Mouse (Mus musculus) forebrain, embryonic 16.5 days (tissue): ENCODE measurements around the gene Slco2b1. TPM values are rescaled to one million over a fixed set of nuclear protein-coding genes. Genes with fewer than 3 reads are reported as not detected.
A peak's percentile ranks its signal among the peaks of the same experiment; 100 is the strongest.

Experiments
- ATAC-seq: fragments of 200-750 bp; cut with Nextera tagmentation; 2 replicates; pipeline ENCODE4 v1.8.0; 2017; ENCODE audit warnings: mild to moderate bottlenecking, moderate library complexity
- H3K27ac ChIP-seq: fragments of 300-500 bp; sonication (generic); 2 replicates; pipeline ENCODE4 v1.5.1; 2014; ENCODE audit warnings: low read length, control low read depth
- H3K27me3 ChIP-seq: fragments of 300-500 bp; sonication (generic); replicated peaks from 2 replicates; pipeline ENCODE4 v1.6.1; 2014; ENCODE audit warnings: low read length; ENCODE audit not compliant: control insufficient read depth, insufficient read depth
- H3K36me3 ChIP-seq: fragments of 300-500 bp; sonication (generic); 2 replicates; pipeline ENCODE4 v1.6.1; 2014; ENCODE audit not compliant: control insufficient read depth, insufficient read depth
- H3K4me1 ChIP-seq: fragments of 300-500 bp; sonication (generic); replicated peaks from 2 replicates; pipeline ENCODE4 v1.6.1; 2014; ENCODE audit warnings: low read length; ENCODE audit not compliant: control insufficient read depth, insufficient read depth
- H3K4me2 ChIP-seq: fragments of 300-500 bp; sonication (generic); 2 replicates; pipeline ENCODE4 v1.6.1; 2014; ENCODE audit warnings: mild to moderate bottlenecking, low read length, control low read depth
- H3K4me3 ChIP-seq: fragments of 300-500 bp; sonication (generic); replicated peaks from 2 replicates; pipeline ENCODE4 v1.5.1; 2014; ENCODE audit warnings: mild to moderate bottlenecking, low read length, control low read depth
- H3K9ac ChIP-seq: fragments of 300-500 bp; sonication (generic); replicated peaks from 2 replicates; pipeline ENCODE4 v1.6.1; 2014; ENCODE audit warnings: low read depth, low read length, control low read depth
- H3K9me3 ChIP-seq: fragments of 300-500 bp; sonication (generic); 2 replicates; pipeline ENCODE4 v1.6.1; 2016; ENCODE audit warnings: low read length; ENCODE audit not compliant: control insufficient read depth
- WGBS: fragments of 180-500 bp; shearing (Covaris S2); extraction: QIAGEN DNeasy Blood & Tissue Kit; methylation state at CpG from one replicate; pipeline ENCODE4 v1.1.7; 2014; 5-methylcytosine and 5-hydroxymethylcytosine counted together
- polyA plus RNA-seq: library from polyadenylated mRNA; unstranded; fragments of >200 nt; fragmentation: Nextera tagmentation; extraction: Ambion mirVana; gene quantifications from 2 replicates; pipeline ENCODE4 v1.2.1, GENCODE M21; 2015

The Slco2b1 gene
- polyA plus RNA-seq, 1 experiment from 2014 or later: 5.0 TPM

DNA sequence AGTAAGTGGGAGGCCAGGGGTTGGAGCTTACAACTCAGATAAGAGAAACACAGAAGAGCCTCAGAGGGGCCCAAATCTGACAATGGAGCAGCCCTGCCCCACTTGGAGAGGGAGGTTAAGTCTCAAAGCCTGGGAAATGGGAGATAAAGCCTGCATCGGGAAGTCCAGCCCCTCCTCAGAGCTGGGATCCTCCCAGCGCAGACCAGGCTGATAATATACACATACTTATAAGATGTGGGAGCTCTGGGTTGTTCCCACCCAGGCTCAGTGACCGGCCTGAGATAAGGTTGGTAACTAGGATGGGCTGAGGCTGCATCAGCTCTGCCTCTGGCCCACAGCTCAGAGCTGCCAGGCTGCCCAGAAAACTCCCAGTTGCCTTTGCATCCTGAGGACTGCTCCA, 69.1 kb downstream of the Slco2b1 start:
- Histone ChIP-seq H3K4me3 (no peak overlapping the region), H3K9ac (no peak overlapping the region), H3K9me3 (no peaks in the 10 kb centered on the region), H3K27me3 (no peaks in the 10 kb centered on the region), H3K4me2 (no peak overlapping the region), H3K36me3 (no peaks in the 10 kb centered on the region), H3K27ac (no peak overlapping the region), H3K4me1 (no peaks in the 10 kb centered on the region)
- 38% methylated on average over 3 of the region's 3 CpGs for WGBS
- ATAC-seq: no peak

DNA sequence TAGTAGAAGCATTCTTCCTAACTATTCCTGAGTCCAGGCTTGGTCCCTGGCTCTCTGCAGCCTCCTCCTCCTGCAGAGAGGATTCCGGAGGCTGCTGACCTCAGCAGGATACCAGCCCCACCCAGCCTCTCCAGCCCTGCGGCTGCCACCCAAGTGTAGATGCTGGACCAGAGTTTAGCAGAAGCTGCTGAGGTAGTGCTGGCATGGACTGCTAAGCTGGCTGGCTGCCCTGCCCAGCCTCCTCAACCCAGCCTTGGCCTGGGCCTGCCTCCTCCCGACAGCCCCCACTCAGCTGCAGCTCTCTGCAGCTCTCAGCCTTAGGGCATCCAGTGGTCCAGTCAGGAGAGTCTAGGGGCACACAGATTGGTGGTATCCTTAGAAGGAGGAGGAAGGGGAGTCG, 69.9 kb downstream of the Slco2b1 start:
- H3K36me3 ChIP-seq: no peaks in the 10 kb centered on the region
- no peak overlapping the region for H3K27ac ChIP-seq
- H3K4me3 ChIP-seq: no peak overlapping the region
- H3K4me2 ChIP-seq: no peak overlapping the region
- no peaks in the 10 kb centered on the region for H3K4me1 ChIP-seq
- H3K9me3 ChIP-seq: no peaks in the 10 kb centered on the region
- H3K9ac ChIP-seq: no peak overlapping the region
- H3K27me3 ChIP-seq: no peaks in the 10 kb centered on the region
- 41% methylated on average over 4 of the region's 4 CpGs for WGBS
- no peak for ATAC-seq

DNA sequence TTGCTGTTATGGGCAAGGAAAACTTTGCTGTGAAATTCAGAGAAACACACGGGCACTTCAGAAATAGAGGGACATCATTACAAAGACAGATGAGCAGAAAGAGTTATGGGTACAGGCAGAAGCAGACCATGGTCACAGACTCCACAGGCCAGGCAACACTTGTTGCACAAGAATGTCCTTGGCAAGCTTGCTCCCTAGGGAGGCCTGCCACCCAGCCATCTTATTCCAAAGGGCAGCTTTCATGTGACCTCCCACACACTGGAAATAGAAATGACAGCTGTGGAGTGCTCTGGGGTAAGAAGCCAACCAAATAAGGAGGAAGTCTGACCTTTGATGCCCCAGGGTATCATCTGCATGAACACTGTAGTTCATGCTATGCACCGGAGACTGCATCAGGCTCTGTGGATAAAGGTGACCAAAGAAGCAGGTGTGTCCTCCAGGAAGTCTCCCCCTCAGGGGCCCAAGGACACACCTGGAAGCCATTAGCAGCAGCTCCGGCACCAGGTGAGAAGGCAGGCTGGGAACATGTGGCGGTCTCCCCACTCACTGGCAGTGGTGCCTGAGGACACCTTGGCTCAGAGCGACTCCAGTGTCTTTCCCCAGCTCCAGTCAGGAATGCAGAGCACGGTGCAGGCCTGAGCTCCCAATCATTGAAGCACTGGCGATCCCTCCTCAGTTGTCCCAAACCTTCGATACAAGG, 77.0 kb downstream of the Slco2b1 start:
- H3K9ac ChIP-seq: no peak overlapping the region
- H3K4me1 ChIP-seq: no peaks in the 10 kb centered on the region
- no peaks in the 10 kb centered on the region for H3K9me3 ChIP-seq
- no peak for ATAC-seq
- H3K4me2 ChIP-seq: no peak overlapping the region
- no peaks in the 10 kb centered on the region for H3K36me3 ChIP-seq
- H3K4me3 ChIP-seq: no peak overlapping the region
- 84% methylated on average over 8 of the region's 8 CpGs for WGBS
- H3K27me3 ChIP-seq: no peaks in the 10 kb centered on the region
- H3K27ac ChIP-seq: no peak overlapping the region

DNA sequence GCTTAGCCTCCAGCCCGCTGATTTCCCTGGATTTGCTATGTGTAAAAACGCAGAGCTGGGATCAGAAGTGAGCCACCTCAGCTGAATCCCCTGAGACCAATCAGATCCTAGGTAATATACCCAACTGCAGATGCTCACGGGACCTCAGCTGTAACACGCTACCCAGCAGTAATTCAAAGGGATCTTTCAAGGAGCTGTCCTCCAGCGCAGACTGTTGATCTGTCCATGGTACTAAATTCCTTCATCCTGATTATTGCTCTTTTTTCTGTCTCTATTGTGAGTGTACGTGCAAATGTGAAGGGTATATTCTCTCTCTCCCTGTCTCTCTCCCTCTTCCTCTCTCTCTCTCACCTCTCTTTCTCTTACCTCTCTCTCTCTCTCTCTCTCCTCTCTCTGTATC, 78.9 kb downstream of the Slco2b1 start:
- Histone ChIP-seq H3K27me3 (peaks cover 11% of the 10 kb centered on the region), H3K4me2 (no peak overlapping the region), H3K4me3 (no peak overlapping the region), H3K36me3 (no peaks in the 10 kb centered on the region), H3K27ac (no peak overlapping the region), H3K9ac (no peak overlapping the region), H3K4me1 (no peaks in the 10 kb centered on the region), H3K9me3 (no peaks in the 10 kb centered on the region)
- 14% methylated on average over 6 of the region's 6 CpGs for WGBS
- ATAC-seq: no peak

DNA sequence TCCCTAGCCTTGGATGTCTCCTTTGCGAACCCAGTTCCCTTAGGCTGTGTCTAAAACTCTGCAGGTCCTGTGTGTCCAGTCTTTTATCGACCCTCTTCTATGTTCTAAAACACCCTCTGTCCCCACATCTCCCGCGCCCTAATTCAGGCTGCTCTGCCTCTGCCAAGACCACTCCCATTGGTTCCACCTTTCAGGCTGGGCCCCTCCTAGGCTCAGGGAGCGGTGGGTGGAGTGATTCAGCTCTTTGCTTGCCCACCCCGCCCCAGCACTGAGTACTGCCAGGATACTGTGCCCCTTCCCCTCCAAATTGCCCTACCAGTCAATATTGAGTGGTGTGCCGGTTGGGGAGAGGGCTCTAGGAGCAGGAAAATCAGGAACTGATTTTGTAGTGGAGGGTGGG, 83.8 kb downstream of the Slco2b1 start:
- peaks cover 13% of the 10 kb centered on the region for H3K4me1 ChIP-seq
- no peak overlapping the region for H3K4me3 ChIP-seq
- ATAC-seq: no peak
- 2% methylated on average over 7 of the region's 7 CpGs for WGBS
- peaks cover 30% of the 10 kb centered on the region for H3K27me3 ChIP-seq
- no peak overlapping the region for H3K4me2 ChIP-seq
- no peak overlapping the region for H3K27ac ChIP-seq
- H3K36me3 ChIP-seq: no peaks in the 10 kb centered on the region
- H3K9ac ChIP-seq: no peak overlapping the region
- H3K9me3 ChIP-seq: no peaks in the 10 kb centered on the region

- H3K4me1 ChIP-seq: peaks cover 13% of the 10 kb centered on the region
- peak within 1 kb of the TSS; percentile 67 for H3K9ac ChIP-seq
- peak; percentile 21; the same call in 1 of the 2 replicates for ATAC-seq
- peak within 1 kb of the TSS; percentile 83 for H3K4me2 ChIP-seq
- no peaks in the 10 kb centered on the region for H3K9me3 ChIP-seq
- peaks cover 30% of the 10 kb centered on the region for H3K27me3 ChIP-seq
- H3K36me3 ChIP-seq: no peaks in the 10 kb centered on the region
- WGBS: under 1% methylated on average over 65 of the region's 83 CpGs
- no peak within 1 kb of the TSS for H3K27ac ChIP-seq
- H3K4me3 ChIP-seq: peak within 1 kb of the TSS; percentile 57
Measured at GRCm38 (mm10) chr7:99626376-99627270, 84.5 kb downstream of the Slco2b1 start, which contains the start of gene Tpbgl. TSS of gene Tpbgl (minus strand) at chr7:99627103.

DNA sequence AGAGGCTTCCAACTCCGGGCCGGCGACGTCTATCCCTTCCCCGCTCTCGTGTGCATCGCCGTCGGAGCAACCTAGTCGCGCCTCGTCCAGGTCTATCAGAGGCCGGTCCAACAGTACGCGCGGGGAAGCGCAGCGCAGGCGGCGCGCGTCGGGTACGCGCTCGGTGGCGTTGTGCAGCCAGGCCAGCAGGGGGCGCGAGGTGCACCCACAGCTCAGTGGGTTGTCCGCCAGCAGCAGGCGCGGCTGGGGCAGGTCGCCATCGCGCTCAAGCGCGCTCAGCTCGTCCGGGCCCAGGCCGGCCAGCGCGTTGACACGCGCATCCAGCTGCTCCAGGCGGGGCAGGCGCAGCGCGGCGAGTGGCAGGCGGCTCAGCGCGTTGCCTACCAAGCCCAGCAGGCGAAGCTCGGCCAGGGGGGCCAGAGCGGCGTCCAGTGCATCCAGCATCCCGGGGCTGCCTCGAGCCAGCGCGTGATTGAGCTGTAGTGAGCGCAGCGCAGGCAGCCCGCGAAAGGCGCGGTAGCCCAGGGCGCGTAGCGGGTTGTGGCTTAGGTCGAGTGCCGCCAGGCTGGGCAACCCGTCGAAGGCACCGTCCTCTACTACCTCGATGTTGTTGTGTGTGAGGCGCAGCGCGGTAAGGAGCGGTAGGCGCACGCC, 85.3 kb downstream of the Slco2b1 start:
- H3K4me3 ChIP-seq: peak overlapping the region; percentile 57
- ATAC-seq: peak; percentile 92
- no peaks in the 10 kb centered on the region for H3K9me3 ChIP-seq
- no peak overlapping the region for H3K27ac ChIP-seq
- peaks cover 13% of the 10 kb centered on the region for H3K4me1 ChIP-seq
- no peaks in the 10 kb centered on the region for H3K36me3 ChIP-seq
- H3K4me2 ChIP-seq: peak overlapping the region; percentile 83
- under 1% methylated on average over 81 of the region's 81 CpGs for WGBS
- H3K9ac ChIP-seq: peak overlapping the region; percentile 67
- peaks cover 30% of the 10 kb centered on the region for H3K27me3 ChIP-seq

DNA sequence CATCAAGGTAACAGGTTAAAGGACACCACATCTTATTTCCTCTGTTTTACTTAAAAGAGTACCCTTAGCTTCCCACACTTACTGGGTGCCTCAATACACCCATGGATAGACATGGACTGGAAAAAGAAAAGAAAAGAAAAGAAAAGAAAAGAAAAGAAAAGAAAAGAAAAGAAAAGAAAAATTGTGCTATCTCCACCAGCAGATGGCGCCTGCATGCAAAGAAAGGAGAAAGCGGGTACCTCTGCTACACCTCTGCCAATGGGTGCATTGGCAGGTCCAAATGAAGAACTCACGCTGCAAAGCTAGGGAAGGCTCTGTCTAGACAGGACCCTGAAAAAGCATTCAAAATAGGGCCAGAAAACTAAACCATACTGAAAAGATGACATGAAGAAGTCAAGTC, 92.3 kb downstream of the Slco2b1 start:
- WGBS: 6% methylated on average over 3 of the region's 3 CpGs
- no peak overlapping the region for H3K4me2 ChIP-seq
- no peak overlapping the region for H3K4me3 ChIP-seq
- no peaks in the 10 kb centered on the region for H3K4me1 ChIP-seq
- no peaks in the 10 kb centered on the region for H3K36me3 ChIP-seq
- H3K9me3 ChIP-seq: no peaks in the 10 kb centered on the region
- no peak overlapping the region for H3K27ac ChIP-seq
- ATAC-seq: no peak
- H3K27me3 ChIP-seq: no peaks in the 10 kb centered on the region; the same call in 1 of the 2 replicates
- H3K9ac ChIP-seq: no peak overlapping the region

DNA sequence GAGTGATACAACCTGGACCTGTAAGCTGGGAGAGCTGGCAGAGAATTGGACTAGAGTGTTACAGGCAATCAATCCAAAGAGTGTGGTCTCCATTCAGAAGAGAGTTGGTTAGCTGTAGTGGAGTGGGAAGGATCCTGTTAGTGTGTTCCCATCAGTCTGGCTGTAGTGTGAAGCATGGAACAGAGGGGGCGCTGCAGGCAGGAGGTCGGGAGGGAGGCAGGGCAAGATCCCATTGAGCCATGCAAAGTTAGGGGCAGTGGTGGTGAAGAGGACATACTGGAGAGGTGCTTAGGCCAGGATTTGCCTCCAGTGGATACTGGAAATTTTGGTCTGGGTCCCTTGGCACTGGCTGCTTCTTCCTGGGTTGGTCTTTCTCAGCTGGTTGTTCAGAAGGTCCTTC, 92.9 kb downstream of the Slco2b1 start:
- no peak overlapping the region for H3K27ac ChIP-seq
- ATAC-seq: no peak
- H3K9me3 ChIP-seq: no peaks in the 10 kb centered on the region
- no peak overlapping the region for H3K9ac ChIP-seq
- no peak overlapping the region for H3K4me2 ChIP-seq
- WGBS: 57% methylated on average over 2 of the region's 2 CpGs
- H3K4me3 ChIP-seq: no peak overlapping the region
- H3K4me1 ChIP-seq: no peaks in the 10 kb centered on the region
- no peaks in the 10 kb centered on the region for H3K36me3 ChIP-seq
- no peaks in the 10 kb centered on the region for H3K27me3 ChIP-seq
